Mouse (Mus musculus) cortical plate, adult 2 months (tissue): ENCODE results near the gene Stim1. TPM values are rescaled to one million over a fixed set of nuclear protein-coding genes. Genes with fewer than 3 reads are reported as not detected.
"Not testable (repeated sequence)": the region's sequence is repeated elsewhere in the genome, so short reads cannot be mapped to it uniquely, and the experiment has no call there.

Source experiments
- H3K27ac ChIP-seq: fragments of 200-500 bp; 2 replicates; pipeline ENCODE4 v1.5.1; 2012; ENCODE audit warnings: low read length, control low read depth, inconsistent platforms; ENCODE audit not compliant: insufficient read depth
- H3K4me1 ChIP-seq: fragments of 200-500 bp; 2 replicates; pipeline ENCODE4 v1.6.1; 2011; ENCODE audit warnings: low read length; ENCODE audit not compliant: control insufficient read depth, insufficient read depth
- H3K4me3 ChIP-seq: fragments of 200-500 bp; 2 replicates; pipeline ENCODE4 v1.5.1; 2011; ENCODE audit warnings: mild to moderate bottlenecking, low read length, control low read depth; ENCODE audit not compliant: insufficient read depth
- CTCF ChIP-seq: fragments of 200-500 bp; IDR thresholded peaks from 2 replicates; pipeline ENCODE4 v1.5.1; 2011; ENCODE audit warnings: mild to moderate bottlenecking, control low read depth, low read length; ENCODE audit not compliant: insufficient read depth; ENCODE audit errors: extremely low read depth
- POLR2A ChIP-seq: fragments of 200-500 bp; IDR thresholded peaks from 2 replicates; pipeline ENCODE4 v1.6.1; 2011; ENCODE audit warnings: mild to moderate bottlenecking, low read length, control low read depth; ENCODE audit not compliant: insufficient read depth; ENCODE audit errors: extremely low read depth
- polyA plus RNA-seq: library from polyadenylated mRNA; depleted of rRNA; stranded (reverse); fragments of >200 nt; gene quantifications from 2 replicates; pipeline ENCODE4 v1.2.3, GENCODE M21; 2012

Stim1 gene
- polyA plus RNA-seq, 1 experiment: 75.4 TPM

DNA sequence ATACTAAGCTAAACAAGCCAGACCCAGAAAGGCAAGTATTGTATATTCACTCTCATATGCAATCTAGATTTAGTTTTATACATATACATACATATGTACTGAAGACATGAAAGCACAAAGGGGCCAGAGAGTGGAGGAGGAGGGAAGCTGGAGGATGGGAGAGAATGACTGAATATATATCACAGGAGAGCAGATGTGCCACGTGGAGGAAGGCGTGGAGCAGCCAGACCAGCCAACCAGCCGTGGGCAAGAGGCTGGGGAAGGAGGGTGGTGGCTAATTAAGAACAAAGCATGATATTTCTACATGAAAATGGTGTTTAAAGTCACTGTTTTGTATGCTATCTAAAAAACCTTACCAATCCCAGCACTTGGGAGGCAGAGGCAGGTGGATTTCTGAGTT is 8.9 kb upstream of the Stim1 start:
- no peaks in the 10 kb centered on the region for H3K4me1 ChIP-seq
- H3K4me3 ChIP-seq: no peak overlapping the region
- H3K27ac ChIP-seq: no peak overlapping the region
- TF ChIP-seq POLR2A (no peak), CTCF (no peak)

DNA sequence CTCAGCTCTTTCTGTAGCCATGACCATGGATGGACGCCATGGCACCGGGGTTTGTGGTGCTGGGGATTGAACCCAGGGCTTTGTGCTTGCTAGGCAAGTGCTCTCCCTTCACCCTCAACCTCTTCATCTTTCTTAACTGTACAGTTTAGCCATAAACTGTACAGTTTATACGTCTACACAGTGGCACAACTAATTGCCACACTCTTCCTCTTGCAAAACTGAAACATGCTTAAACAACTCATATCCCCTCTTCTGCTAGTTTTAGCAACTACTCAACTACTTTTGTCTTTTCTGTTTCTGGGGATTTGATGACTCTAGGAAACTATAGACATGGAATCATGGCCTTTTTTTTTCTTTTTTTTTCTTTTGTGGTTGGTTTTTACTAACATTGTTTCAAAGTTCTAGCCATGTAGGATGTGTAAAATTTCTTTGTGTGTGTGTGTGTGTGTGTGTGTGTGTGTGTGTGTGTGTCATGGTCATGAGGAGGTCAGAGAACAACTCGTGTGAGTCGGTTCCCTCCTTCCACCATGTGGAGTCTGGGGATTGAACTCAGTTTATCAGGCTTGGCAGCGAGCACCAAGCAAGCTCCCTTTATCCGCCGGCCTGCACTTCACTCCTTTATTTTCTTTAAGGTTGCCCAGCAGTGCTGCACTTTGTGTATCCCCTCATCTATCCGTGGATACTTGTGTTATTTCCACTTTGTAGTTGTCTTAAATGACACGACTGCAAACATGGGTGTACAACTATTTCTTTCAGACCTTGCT is 7.7 kb upstream of the Stim1 start:
- Histone ChIP-seq H3K4me1 (no peaks in the 10 kb centered on the region), H3K27ac (no peak overlapping the region), H3K4me3 (no peak overlapping the region)
- TF ChIP-seq POLR2A: no peak

DNA sequence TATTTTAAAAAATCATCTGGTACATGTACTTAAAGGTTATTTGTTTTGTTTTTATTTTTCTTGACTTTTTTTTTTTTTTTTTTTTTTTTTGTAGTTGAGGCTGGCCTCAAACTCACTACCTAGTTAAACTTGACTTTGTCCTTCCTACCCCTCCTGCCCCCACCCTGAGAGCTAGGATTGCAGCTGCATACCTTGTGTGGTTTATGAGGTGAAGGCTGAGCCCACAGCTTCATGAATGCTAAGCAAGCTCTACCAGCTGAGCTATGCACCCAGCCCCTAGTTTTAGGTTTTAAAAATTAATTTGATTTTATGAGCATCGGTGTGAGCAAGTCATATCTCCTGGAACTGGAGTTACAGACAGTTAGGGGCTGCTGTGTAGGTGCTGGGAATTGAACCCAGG is 7.1 kb upstream of the Stim1 start:
- H3K4me1 ChIP-seq: no peaks in the 10 kb centered on the region
- no peak for TF ChIP-seq POLR2A
- no peak for TF ChIP-seq CTCF
- H3K27ac ChIP-seq: no peak overlapping the region
- H3K4me3 ChIP-seq: no peak overlapping the region

- Histone ChIP-seq H3K27ac (no peak overlapping the region), H3K4me1 (no peaks in the 10 kb centered on the region), H3K4me3 (no peak overlapping the region)
- no peak for TF ChIP-seq POLR2A
- TF ChIP-seq CTCF: no peak
These were observed 4.6 kb upstream of the Stim1 start for GRCm38 (mm10) chr7:102263020-102263419.

GRCm38 (mm10) chr7:102266021-102266400 is 1.6 kb upstream of the Stim1 start:
- H3K4me1 ChIP-seq, H3K4me3 ChIP-seq, H3K27ac ChIP-seq: not testable (repeated sequence)

- Histone ChIP-seq H3K27ac (no peak overlapping the region), H3K4me1 (peaks cover 1% of the 10 kb centered on the region; the same call in 1 of the 2 replicates), H3K4me3 (no peak overlapping the region; the same call in 1 of the 2 replicates)
- TF ChIP-seq CTCF (no peak), POLR2A (no peak)
These were observed 1.1 kb upstream of the Stim1 start for GRCm38 (mm10) chr7:102266401-102267042.

DNA sequence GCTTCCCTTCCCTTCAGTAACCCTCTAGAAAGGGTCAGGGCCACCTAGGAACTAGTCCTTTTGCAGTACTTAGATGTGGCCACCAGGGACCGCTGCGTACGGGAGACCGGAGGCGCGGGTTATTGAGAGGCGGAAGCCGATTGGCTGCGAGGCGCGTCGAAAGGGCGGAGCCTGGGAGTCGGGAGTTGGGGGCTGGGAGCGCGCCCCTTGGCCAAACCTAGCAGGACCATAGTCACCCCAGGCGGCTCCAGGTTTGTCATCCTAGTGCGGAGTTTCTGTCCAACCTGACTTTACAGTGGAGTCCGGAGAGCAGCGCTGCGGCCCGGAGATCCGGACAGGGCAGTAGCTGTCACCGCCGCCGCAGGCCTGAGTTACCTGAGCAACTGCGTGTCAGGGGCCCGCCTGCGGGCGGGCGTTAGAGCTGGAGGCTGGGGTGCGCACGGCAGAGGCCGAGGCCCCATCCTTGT is 460 bp upstream of the Stim1 start:
- Histone ChIP-seq H3K27ac (peak overlapping the region; percentile 66), H3K4me3 (peak overlapping the region; percentile 87), H3K4me1 (peaks cover 1% of the 10 kb centered on the region; the same call in 1 of the 2 replicates)
- TF ChIP-seq POLR2A (0 out of 2 replicates have a peak, but pooled peaks have one; percentile 48), CTCF (peak; percentile 74)

DNA sequence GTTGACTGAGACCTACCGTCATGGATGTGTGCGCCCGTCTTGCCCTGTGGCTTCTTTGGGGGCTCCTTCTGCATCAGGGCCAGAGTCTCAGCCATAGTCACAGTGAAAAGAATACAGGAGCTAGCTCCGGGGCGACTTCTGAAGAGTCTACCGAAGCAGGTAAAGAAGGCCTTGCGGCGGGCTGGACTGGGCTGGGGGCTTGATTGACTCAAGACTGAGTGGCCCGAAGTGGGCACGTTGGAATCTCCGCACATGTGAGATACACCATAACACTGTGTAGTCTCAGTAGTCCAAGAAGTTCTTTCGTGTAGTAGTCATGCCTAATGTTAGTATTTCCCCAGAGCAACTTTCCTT is 766 bp downstream of the Stim1 start:
- Histone ChIP-seq H3K4me3 (peak overlapping the region; percentile 87), H3K4me1 (peaks cover 1% of the 10 kb centered on the region; the same call in 1 of the 2 replicates), H3K27ac (no peak overlapping the region)
- TF ChIP-seq CTCF (no peak), POLR2A (no peak)

GRCm38 (mm10) chr7:102272422-102272948 is 4.9 kb downstream of the Stim1 start:
- H3K27ac ChIP-seq: no peak overlapping the region
- no peak for TF ChIP-seq POLR2A
- no peak for TF ChIP-seq CTCF
- peaks cover 1% of the 10 kb centered on the region; the same call in 1 of the 2 replicates for H3K4me1 ChIP-seq
- H3K4me3 ChIP-seq: no peak overlapping the region

DNA sequence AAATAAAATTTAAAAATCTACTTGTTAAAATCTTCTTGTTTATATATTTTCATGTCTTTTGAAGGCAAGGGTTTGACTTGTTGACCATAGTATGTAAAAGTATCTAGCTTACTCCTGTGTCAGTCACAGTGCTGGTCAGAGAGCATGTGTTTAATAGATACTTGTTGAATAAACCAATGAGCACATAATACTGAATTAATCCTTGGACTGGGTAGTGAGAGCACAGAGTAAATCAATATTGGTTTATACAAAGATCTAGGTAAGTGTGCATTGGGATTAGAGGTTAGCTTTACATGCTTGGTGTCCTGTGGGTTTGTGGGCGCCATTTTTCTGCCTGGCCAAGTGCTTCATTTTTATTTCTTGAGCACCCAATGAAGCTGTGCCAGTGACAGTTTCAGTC is 13.8 kb downstream of the Stim1 start:
- no peak for TF ChIP-seq CTCF
- TF ChIP-seq POLR2A: no peak
- Histone ChIP-seq H3K4me3 (no peak overlapping the region), H3K4me1 (no peaks in the 10 kb centered on the region; the same call in 1 of the 2 replicates), H3K27ac (no peak overlapping the region)
